Mouse (Mus musculus): ENCODE data around the gene Atf3.

The Atf3 gene

DNA sequence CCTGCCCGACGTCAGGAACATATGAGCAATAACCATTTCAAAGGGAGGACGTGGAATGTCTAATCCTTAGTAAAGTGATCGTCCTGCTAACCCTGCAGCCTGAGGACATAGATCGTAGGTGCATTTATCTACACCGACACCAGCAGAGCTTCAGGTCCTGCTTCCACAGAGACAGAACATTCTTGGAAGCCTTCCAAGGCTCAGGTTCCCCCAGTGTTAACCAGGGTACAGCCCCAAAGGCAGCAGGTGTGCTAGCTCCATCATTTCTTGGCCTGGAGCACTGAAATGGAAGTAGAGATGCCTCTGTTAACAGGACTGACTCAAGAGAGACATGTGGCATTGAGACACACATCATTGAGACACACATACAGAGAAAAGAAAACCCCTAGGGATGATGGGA is 25.6 kb downstream of the Atf3 start:
- DNase-seq (ENCODE audit: low spot score), result no peak

- no peak for DNase-seq (ENCODE audit: low spot score)
Measured at GRCm38 (mm10) chr1:191189671-191190372, 28.0 kb downstream of the Atf3 start.

DNA sequence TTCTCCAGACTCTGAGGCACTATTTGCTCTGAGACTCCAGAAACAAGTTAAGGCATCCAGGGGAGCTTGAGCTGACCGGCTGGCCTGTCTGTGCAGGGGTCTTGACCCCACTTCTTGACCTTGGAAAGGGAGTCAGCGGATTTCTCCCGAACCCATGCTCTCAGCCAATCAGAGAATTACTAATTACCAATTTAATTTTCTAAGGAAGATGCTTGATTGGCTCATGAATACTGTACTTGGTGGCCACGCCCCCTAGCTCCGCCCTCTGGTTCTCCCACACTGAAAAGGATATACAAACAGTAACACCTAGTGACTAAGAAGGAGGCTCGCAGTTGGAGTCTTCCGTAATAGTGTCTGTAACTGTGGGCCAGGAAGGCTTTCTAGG is 31.5 kb downstream of the Atf3 start:
- no peak for DNase-seq (ENCODE audit: low spot score)

- no peak for DNase-seq (ENCODE audit: low spot score)
Measured at GRCm38 (mm10) chr1:191185761-191186385, 32.0 kb downstream of the Atf3 start.

- DNase-seq (ENCODE audit: low spot score), result no peak
Measured at GRCm38 (mm10) chr1:191184841-191185251, 33.0 kb downstream of the Atf3 start.

DNA sequence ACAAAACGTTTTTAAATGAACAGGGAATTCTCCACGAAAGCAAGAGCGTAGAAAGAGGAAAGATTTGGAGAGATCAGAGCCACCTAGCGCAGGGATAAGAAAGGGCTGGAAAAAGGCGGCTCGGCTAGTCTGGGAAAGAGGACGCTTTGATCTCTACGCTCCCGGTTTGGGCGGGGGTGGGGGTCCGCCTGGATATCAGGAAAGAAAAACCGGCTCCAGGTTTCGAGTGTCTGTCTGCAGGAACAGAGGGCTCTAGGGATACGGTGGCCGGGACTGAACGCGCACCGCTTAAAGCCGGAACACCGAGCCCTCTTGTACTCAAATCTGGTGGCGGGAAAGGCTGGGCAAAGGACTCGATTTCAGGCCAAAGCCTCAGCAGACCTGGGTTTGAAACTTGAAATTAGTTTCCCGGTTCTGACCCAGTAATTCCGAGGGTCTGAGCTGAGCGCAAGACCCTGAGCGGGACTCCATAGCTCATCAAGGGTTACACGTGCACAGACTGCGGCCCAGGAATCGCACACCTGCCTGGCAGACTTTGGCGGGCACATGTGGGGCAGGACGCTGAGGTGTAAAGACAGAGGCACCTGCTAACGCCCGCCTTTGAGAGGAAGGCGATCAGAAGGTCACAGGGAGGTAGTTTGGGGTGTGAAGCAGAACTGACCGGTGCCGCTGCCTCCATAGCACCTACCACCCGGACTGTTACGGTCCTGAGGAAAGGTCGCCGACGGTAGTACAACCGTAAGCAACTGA is 33.6 kb downstream of the Atf3 start:
- no peak for DNase-seq (ENCODE audit: low spot score)

- peak; percentile 94 for DNase-seq (ENCODE audit: low spot score)
Measured at GRCm38 (mm10) chr1:191183163-191184065, 34.4 kb downstream of the Atf3 start.

DNA sequence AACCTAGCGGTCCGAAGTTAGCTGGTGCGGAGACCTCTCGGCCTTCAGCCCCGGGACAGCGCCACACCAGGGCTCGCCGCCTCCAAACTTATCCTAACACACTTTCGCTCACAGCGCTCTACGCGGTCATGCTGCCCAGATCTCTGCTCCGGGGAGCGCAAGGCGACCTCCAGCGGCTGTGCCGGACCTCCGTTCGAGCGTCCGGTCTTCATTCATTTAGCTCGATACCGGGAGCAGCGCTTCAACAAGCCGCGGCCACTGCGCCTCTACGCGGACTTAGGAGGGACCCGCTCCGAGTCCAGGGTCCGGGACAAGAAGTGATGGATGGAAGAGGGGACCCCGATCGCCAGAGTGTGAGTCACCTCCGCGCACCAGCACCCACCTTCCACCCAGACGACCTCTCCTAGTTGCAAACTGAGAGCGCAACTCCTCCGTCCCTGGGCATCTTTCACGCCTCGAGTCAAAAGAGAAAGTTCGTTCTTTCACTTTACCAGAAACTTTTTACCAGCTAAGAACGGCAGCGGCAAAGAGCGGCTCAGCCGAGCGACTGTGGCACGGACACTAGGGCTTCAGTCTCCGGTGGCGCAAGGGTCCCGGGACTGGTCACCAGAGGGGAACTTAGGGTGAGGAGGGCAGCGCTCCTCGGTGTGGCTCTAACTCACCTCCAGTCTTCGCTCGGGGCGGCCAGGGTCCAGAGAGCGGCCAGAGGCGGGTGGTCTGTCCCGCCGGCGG is 35.2 kb downstream of the Atf3 start:
- DNase-seq (ENCODE audit: low spot score), result peak; percentile 43

GRCm38 (mm10) chr1:191181469-191182259 is 36.2 kb downstream of the Atf3 start:
- DNase-seq (ENCODE audit: low spot score), result no peak

DNA sequence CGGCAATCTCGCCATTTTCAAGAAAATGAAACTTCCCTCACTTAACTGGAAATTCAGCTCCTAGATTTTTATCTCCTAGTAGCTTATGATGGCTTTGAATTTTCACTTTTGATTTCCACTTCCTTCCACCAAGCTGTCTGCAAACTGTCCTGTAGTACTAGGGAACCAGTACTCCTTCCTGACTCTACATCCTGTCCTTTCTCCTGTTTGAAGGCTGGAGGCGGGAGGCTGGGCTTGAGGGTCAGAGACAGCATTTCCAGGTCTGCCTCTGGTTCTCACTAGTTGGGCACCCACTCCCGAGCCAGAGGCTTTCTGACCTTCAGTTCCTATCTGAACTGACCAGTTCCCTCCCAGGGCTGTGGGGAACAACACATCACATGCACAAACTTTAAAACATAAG is 37.4 kb downstream of the Atf3 start:
- DNase-seq (ENCODE audit: low spot score), result no peak

DNA sequence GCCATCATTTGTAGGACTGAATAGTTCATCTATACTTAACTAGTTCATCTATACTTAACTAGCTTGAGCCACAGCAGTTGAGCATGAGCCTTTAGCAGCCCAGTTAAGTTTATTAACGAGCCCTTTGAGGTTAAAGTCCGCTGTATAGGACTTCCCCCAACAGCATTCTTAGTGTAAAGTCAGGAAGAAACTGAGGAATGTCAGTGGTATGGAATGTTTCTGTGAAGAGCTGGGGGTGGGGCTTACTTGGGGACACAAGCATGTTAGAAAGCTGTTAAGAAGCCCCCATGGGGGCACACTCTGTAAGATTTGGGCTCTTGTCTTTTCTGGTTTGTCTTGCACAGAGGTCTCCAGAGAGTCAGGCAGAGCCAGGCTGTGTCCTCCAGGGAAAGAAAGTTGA is 38.0 kb downstream of the Atf3 start:
- no peak for DNase-seq (ENCODE audit: low spot score)

DNA sequence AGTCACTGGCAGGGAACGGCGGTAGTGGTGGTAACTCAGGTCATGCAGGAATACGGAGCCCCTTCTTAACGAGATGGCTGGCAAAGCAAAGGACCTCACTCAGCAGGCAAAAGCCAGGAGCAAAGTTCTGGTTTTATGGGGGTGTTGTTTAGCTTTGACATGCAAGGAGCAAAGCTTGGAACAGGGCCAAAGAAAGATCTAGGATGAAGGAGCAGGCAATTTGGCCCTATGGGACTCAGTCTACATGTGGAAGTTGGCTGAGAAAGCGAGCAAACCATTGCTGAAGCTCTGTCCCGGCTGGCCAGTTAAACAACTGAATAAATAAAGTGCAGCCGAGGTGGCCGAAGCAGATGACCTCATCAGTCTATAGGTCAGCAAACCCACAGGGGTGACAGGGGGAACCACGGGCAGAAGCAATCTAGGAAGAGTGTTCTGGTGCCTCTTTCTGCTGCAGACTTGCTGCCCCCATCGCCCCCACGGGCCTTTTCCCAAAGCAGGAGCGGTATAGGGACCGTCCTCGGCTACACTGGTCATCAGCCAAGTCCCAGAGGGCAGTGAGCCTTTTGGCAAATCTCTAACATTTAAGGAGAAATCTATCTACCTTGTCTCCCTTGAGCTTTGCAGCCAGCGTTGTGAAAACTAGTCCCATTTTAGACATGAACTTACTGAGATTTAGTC is 39.2 kb downstream of the Atf3 start:
- no peak for DNase-seq (ENCODE audit: low spot score)

DNA sequence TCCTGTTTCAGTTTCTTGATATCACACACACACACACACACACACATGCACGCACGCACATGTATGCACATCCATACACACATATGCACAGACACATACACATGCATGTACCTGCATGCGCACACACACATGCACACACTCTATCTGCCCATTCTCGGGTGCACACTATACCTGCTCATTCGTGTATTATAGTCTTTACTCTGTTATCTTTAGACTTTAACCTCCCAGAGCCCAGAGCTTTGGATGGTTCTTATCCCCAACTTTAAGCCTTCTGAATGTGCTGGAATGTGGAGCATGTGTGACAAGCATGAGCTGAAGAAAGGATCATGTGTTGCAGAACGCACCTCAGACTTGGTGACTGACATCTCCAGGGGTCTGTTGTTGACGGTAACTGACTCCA is 41.0 kb downstream of the Atf3 start:
- no peak for DNase-seq (ENCODE audit: low spot score)

GRCm38 (mm10) chr1:191172487-191172886 is 45.4 kb downstream of the Atf3 start:
- DNase-seq (ENCODE audit: low spot score), result no peak

- no peak for DNase-seq (ENCODE audit: low spot score)
Measured at GRCm38 (mm10) chr1:191170444-191170843, 47.4 kb downstream of the Atf3 start.

DNA sequence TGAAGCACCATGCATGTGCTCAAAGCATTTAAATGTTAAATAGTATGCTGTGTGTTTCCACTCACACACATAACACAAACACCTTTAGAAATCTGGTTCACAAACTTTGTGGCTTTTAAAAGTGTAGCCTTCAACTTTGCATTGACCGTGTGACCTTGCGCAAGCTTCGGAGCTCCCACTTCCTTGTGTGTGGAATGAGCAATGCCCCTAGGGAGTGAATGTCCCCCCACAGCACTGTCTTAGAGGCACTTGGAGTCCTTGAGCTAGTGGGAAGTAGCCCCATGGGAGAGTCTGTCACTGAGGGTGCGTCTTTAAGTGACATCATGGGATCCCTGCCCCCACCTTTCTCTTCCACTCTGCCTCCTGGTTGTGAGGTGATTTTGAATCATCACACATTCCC is 51.6 kb downstream of the Atf3 start:
- no peak for DNase-seq (ENCODE audit: low spot score)

DNA sequence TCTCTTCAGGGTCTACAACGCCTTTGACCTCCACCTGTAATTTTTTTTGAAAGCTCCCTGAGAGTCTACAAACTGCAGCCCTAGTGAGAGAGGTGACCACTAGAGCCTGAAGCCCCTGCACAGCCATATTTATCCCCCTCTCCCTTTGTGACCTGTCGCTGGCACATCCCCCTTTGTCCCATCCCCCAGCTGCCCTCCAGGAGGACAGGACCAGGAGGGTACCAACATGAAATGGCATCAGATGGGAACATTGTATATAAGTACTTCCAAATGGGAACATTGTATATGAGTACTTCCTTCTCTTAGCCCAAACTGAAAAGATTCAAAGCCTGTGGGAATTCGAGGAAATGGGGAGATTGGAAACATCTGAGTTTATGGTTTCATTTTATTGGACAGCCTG is 53.1 kb downstream of the Atf3 start, which contains the start of gene Fam71a:
Fam71a (minus strand) TSS at position 101 of the 400 bp plus-strand sequence.
- DNase-seq (ENCODE audit: low spot score), result no peak

GRCm38 (mm10) chr1:191154314-191154713 is 63.5 kb downstream of the Atf3 start:
- DNase-seq (ENCODE audit: low spot score), result no peak

- DNase-seq (ENCODE audit: low spot score), result no peak
Measured at GRCm38 (mm10) chr1:191153052-191153451, 64.8 kb downstream of the Atf3 start.

Measured in ovary, postnatal 10 days (tissue).